Mouse (Mus musculus) lung, postnatal 25 days (tissue): ENCODE results near the gene Cyp1a1.

ENCODE experiments used
- DNase-seq: peaks from one replicate; pipeline ENCODE4 v3.0.0; 2022; ENCODE audit warnings: low spot score

Gene Cyp1a1

DNA sequence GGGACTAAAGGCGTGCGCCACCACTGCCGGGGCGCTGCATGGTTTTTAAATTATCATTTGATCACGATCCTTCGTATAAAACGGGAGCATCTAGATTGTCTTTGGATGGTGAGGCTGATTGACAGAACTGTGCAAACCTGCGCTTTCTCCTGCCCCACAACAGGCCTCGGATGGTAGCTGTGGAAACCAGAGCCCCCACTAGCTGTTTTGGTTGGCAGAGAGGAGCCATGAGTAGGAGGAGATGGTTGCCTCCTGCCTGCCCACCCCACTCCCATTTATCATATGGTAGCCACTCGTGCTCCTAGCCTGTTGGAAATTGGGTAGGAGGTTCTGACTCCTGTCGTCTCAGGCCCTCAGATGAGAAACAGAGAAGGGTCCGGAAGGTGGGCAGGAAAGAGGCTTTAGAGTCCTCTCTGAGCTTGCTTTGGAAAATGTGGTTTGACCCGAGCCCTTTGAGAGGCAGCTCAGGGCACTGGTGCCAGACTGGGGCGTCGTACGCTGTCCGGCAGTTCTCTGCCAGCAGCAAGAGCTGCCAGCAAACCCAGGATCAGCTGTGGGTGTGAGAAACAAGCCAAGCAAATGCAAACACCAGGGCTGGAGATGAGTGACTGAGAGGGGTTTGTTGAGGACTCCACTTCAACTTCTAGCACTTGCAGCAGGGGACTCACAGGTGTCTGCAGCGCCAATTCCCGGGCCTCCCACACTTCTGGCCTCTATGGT, 30.9 kb upstream of the Cyp1a1 start:
- no peak for DNase-seq

DNA sequence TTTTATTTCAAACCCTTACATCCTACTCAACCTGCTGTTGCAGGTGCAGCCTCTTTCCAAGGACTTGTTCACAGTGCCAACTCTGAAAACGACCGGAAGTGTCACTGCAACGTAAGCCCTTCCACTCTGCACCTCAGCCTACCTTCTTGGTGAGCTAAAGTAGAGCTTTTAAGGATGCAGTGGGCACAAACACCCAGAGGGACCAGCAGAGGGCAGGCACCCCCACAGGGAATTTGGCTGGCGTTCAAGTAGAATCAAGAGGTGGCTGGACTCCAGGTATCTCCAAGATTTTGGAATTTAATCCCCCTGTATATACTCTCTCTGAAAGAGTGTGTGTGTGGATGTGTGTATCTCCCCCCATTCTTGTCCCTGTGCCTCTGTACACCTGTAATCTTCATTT, 29.9 kb upstream of the Cyp1a1 start:
- DNase-seq = no peak

DNA sequence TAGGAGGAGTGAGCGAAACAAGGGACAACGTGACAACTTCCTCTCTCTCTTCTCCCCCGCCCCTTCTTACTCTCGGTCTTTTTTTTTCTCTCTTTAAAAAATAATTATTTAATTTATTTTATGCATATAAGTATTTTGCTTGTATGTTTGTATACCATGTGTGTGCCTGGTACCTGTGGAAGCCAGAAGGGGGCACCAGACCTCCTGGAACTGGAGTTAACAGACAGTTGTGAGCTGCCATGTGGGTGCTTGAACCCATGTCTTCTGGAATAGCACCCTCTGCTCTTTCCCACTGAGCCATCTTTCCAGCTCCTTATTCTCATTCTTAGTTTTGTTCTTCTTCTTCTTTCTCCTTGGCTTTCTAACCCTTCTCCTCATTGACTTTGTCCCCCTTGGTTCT, 28.8 kb upstream of the Cyp1a1 start:
- no peak for DNase-seq

DNA sequence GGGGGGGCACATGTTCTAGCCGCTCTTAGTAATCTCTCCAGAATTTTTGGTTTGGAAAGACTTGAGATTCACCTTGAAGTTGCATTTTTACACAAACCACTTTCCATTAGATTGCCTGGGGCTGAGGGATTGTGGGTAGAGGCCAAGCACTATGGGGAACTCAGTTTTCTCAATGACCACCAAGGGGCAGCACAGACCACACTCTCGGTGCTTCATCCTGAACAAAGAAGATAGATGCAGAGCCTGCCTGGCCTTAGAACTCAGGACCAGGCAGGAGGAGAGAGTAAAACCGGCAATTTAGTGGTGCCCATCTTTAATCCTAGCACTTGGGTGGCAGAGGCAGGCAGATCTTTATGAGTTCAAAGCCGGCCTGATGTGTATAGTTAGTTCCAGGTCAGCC, 28.0 kb upstream of the Cyp1a1 start:
- DNase-seq = peak; percentile 85

DNA sequence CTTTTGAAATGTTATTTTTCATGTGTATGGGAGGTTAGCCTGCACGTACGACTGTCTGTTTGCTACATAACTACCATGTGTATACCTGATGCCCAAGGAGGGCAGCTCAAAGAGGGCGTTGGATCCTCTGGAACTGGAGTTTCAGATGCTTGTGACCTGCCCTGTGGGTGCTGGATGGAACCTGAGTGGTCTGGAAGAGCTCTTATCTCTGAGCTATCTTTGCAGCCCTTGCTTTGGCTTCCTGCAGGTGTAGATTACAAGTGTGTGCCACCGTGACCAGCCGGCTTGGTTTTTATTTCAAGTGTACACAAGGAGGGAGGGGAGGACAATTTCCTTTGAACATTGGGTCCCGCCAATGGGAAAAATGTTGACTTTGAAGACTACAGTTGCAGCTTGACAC, 27.2 kb upstream of the Cyp1a1 start:
- DNase-seq = no peak

DNA sequence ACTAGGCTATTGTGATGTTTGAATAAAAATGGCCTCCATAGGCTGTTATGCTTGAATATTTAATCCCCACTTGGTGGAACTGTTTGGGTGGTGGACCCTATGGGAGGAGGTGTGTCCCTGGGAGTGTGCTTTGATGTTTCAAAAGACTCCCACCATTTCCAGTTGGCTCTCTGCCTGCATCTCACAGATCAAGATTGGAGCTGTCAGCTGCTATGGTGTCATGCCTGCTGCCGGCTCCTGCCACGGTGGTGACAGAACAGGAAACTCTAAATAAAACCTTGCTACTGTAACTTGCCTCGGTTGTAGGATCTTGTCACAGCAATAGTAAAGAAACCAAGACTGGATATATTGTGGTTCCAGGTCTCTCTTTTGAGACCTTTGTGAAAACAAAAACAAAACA, 26.2 kb upstream of the Cyp1a1 start:
- no peak for DNase-seq

DNA sequence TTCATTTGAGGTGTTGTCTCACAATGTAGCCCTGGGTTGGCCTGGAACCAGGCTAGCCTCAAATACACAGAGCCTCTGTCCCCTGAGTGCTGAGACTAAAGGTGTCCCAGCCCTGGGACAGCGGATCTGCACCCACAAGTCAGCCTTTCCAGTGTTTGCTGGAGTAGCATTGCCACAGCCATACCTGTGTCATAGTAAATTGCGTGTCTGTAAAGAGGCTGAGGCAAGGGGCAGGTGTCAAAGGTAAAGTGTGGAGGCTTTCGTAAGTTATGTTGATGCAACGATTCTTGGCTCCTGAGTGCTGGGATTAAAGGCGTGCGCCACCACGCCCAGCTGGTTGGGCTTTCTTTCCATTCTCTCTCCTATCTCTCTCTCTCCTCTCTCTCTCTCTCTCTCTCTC, 23.1 kb upstream of the Cyp1a1 start:
- no peak for DNase-seq

DNA sequence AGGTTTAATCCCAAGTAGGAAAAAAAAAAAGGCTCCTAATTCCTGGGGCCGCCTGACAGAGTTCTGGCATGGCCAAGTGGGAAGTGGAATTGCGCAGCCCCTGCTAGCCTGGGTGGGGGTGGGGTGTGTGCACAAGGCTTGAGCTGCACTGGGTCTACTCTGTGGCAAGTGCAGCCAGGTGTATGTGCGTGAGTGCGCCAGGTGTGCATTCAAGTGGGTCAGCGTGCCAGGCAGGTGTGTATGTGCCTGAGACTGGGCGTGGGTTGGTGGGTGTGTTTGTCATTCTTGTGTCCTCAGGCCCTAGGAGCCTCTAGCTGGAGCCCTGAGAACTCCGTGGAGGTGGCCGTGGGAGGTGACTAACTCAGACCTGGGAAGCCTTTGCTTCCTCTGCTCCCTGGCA, 21.2 kb upstream of the Cyp1a1 start:
- no peak for DNase-seq

DNA sequence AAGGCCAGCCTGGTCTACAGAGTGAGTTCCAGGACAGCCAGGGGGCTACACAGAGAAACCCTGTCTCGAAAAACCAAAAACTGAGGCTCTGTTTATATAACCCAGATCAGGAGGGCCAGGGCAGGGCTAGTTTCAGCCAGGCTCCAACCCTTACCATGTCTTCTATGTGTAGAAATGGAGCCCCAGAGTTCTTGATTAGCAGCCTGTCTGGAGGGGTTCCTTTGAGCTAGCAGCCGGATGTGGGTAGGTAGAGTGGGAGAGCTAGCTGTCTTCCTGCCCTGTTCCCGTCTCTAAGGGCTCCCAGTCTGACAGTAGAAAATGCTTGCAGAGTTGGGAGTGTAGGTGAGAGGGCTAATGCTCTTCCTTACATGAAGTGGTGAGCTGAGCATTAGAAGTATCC, 20.6 kb upstream of the Cyp1a1 start:
- no peak for DNase-seq

DNA sequence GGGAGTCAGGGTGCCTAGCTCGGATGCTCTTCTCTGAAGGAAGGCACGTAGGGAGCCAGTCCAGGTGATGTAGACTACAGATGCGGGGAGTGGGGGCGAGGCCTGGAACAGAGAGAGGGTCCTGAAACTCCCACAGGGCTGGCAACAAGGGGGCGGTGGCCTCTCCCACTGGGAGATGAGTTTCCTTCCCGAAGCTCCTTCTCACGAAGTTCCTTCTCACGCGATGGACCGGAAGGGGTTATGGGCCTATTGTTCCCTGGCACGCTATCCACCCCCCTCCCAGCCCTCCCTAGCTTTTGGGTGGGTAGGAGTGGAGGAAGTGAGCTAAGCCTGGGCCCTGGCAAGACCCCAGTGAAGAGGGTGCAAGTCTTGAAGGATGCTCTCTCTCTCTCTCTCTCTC, 19.9 kb upstream of the Cyp1a1 start:
- peak; percentile 72 for DNase-seq

DNA sequence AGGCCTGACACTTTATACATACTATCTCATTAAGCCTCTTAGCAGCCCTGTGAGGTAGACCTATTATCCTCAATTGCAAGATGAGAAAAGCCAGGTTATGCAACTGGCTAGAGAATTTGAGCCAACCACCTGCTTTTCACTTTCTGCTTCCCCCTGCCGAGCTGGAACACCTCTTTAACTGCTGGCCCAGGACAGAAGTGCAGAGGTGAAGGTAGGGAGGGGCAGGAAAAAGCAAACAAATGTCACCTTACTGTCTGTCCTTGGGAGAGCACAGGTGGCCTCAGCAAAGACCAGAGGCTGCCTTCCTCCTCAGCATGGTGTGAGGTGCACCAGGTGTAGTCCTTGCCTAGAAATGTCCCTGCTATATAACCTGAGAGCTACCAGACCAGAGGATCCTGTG, 19.5 kb upstream of the Cyp1a1 start:
- DNase-seq = no peak

DNA sequence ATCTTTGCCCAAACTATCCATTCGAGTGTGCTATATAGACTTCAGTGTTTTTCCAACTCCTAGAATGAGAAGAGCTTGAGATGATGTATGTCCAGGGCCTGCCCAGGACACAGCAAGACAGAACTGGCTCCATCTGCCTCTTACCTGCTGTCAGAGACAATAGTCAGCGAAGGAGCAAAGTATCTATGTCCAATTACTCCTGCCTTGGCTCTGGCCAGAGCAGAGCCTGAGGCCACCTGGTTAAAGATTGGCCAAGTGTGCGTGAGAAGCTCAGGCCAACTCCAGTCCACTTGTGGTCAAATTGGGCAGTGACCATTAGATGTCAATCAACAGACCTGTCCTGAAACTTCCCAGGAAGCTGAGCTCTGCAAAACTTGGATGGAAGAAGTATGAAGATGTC, 18.2 kb upstream of the Cyp1a1 start:
- DNase-seq = no peak

DNA sequence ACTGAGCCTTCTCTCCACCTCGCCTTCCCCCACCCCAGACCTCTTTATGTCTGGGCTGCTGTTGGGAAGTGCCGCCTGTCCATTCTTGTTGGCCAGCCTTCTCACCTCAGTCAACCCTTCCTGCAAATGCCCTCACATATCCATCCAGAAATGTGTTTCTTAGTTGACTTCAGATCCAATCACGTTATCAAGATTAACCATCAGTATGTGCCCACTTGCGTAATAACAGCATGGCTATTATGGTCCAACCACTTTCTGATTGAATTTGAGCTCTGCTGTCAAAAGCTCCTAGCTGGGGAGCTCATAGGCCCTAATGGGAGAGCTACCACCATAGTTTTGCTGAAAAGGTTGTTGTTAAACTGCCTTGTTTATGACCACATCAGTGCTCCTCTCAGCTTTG, 16.7 kb upstream of the Cyp1a1 start:
- DNase-seq = no peak

DNA sequence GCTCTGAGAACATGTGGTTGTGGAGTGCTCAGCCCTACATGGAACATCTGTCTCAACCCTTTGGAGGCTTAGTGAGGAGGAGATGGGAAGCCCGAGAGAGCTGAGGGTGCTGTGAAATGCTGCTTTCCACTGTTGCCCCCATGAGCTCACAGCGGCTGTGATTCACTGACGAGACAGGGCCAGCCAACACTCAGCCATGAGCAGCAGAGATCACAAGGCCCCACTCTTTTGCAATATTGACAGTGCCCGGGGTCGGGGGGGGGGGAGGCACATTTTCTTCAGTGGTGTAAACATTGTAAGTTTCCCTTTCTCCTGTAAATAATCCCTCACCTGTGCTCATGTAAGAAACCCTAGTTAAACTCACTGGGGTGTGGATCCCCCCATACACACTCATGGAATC, 16.2 kb upstream of the Cyp1a1 start:
- DNase-seq = no peak

DNA sequence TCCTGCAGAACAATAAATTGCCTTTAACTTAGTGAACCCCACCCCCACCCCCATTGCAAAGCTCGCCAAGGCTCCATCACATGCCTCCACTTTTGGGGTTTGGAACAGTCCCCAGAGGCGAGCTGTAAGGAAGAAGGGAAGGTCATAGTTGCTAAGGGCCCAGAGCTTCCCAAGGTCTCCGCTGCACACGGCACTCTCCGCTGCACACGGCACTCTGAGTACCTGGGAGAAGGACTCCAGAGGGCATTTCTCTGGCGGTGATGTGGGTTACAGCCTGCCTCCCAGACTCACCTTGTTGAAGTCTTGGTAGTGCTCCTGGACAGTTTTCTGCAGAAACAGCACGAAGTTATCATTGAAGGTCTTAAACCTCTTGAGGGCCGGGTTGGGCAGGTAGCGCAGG, 6.3 kb upstream of the Cyp1a1 start:
- DNase-seq = no peak

DNA sequence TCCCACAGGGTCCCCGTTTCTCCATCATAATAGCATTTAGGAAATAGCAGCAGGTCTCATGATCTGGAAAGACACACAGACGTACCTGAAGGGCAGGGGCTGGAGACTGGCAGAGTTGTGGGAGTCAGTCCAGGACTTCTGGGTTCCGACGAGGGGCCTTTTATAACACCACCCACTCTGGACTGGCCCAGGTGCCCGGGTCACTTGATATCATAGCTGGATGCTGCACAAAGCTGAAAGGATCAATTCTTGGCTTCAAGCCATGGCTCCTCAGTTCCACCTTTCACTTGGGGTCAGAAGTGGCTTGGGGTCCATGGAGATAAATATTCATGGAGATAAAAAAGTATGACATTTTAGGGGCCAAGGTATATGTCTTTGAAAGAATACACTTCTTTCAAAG, 4.2 kb upstream of the Cyp1a1 start, which contains the start of gene Cyp1a2:
Cyp1a2 (minus strand) TSS at position 184 of the 400 bp plus-strand sequence.
- DNase-seq = no peak

DNA sequence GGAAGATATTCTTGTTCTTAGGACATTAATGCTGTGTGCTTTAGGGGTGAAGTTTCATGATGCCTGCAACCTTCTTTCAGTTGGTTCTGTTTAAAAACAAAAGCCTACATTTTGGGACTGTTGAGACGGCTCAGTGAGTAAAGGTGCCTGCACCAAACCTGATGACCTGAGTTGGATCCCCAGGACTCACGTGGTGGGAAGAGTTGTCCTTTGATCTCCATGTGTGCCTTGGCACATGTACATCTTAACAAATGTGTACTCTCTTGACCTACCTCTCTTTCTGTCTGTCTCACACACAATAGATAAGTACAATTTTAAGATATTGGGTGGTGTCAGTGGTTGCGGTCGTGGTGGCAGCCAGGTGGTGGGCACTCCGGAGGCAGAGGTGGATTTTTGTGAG, 1.7 kb upstream of the Cyp1a1 start:
- DNase-seq = no peak

DNA sequence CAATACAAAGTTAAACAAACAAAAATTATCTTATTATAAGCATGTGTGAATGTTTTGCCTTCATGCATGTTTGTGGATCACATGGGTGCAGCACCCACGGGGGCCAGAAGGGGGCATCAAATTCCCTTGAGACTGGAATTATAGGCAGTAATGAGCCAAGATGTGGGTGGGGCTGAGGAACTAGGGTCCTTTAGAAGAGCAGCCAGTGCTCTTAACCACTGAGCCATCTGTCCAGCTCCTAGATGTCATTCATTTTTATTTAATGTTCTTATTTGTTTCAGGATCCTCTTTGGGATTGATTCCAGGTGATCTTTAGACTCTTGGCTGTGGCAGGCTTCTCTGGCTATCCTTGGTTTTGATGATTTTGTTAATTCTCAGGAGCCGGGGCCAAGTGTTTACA, 430 bp downstream of the Cyp1a1 start:
- peak; percentile 51 for DNase-seq

DNA sequence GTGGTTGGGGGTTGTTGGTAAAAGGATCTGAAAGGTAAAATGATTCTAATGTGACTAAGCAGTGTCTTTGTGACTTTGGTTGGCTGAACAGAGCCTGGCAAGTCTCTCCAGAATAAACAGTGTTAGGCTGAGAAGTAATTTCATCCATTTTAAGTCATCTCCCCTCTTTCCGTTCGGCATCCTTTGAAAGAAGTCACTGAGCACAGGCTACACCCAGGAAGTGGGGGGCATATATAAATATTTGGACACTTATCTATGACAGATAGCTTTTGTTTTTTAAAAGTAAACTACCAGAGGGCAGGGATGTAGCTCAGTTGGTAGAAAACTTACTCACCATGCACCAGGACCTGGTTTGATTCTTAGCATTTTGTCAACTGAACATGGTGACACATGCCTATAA, 878 bp downstream of the Cyp1a1 start:
- peak; percentile 36 for DNase-seq

DNA sequence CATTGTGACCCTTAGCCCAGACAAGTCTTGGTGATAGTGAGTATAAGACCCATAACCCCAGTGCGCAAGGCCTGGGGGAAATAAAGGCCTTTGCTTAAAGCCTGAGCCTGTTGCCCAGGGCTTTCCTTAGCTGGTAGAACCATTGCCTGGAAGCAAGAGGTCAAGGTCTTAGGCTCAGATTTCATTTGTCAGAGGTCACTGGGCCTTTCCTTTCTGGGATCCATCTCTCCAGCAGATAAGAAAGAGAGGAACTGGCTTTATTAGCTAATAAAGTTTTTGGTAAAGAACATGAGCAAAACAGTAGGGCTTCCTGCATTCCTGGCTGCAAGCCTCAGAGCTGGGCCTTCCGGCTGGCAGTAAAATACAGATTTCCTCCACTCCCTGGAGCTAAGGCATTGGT, 6.4 kb downstream of the Cyp1a1 start:
- no peak for DNase-seq

DNA sequence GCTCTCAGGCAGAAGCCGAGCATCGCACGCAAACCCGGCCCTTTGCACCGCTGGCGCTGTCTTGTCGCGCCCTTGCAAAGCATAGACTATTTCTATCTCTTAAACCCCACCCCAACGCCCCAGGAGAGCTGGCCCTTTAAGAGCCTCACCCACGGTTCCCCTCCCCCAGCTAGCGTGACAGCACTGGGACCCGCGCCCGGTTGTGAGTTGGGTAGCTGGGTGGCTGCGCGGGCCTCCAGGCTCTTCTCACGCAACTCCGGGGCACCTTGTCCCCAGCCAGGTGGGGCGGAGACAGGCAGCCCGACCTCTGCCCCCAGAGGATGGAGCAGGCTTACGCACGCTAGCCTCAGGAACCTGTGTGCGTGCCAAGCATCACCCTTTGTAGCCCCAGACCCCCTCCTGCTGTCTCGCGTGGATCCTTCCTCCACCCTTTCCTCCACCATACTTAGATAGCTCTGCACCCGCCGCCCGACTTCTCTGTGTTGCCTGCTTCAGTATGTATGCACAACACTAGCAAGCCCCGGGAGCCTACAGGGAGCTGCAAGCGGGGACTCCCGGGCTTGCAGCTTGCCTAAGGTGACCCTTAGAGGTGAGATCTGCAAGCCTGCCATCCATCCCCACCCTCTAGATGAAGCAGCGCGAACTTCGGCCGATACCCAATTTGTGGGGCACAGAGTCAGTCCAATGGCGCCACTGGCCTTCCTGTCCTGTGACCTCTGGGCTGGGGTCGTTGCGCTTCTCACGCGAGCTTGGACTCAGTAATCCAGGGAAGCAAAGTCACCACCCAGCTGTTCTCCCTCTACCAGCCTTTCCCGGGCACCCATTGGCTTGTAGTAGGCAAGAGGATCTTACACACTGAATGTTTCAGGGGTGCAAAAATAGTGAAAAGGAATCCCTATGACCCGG, 8.9 kb downstream of the Cyp1a1 start:
- DNase-seq = peak; percentile 41

DNA sequence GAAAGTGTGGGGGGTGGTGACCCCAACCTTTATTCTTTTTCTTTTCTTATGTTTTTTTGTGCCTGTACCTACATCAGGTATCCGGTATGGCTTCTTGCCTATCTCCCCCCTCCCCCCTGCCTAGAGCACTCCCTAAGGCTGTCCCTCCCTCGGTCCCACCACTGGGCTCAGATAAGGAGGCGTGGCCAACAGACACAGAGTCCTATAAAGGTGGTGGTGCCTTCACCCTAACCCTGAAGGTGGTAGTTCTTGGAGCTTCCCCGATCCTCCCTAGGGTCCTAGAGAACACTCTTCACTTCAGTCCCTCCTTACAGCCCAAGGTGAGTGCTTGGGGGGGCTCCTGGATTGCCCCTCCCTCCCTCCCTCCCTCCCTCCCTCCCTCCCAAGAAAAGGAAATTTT, 9.7 kb downstream of the Cyp1a1 start:
- DNase-seq = no peak

DNA sequence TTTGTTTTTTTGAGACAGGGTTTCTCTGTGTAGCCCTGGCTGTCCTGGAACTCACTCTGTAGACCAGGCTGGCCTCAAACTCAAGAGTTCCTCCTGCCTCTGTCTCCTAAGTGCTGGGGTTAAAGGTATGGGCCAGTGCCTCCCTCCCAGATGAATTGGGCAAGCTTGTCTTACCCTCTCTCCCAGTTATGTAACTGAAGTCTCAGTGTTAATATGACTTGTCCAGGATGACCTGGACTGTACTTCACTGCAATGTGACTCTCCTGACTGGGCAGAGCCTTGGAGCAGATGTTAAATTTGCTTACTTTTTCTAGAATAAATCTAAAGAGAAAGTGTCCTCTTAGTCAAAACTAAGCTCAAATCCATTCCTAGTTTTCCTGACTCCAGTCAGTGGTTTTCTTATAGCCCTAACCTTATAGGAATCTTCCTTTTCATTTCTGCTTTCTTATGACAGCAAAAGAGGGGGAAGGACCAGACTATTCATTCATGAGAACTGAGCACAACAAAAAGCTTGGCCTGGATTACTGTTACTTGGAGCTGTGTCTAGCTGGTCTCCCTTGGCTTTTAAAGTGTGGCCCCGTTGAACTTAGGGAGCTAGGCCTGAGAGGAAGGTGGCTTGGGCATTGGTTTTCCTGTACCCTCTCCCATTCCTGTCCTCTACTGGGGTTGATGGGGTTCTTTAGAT, 10.9 kb downstream of the Cyp1a1 start:
- DNase-seq = no peak
